Mouse (Mus musculus): ENCODE measurements at regions not wholly inside any gene's neighbourhood (a gene's known extent, or its start where the extent isn't known, plus 50 kb on each side); places are given as distances from the start of the nearest gene placed in this dataset.
A peak's percentile ranks its signal among the peaks of the same experiment; 100 is the strongest.

DNA sequence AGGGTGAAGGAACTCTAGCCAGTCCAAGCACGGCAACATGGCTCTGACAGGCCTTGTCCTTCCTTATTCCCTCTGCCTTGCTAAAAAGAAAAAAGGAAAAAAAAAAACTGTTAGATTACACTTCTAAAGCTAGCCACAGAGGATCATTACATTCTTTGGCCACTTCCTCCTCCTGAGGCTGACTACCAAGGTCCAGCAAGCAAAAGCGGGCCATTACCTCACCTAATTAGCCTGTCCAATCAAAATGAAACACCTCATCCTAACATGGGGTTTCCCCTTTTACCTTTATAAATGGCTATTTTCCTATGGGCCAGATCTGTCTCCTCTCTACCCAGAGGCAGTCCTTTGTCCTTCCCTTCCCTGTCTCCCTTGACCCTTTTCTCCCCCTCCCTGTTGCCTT, 102.2 kb downstream of the Pih1h3b start:
- no peak for DNase-seq

DNA sequence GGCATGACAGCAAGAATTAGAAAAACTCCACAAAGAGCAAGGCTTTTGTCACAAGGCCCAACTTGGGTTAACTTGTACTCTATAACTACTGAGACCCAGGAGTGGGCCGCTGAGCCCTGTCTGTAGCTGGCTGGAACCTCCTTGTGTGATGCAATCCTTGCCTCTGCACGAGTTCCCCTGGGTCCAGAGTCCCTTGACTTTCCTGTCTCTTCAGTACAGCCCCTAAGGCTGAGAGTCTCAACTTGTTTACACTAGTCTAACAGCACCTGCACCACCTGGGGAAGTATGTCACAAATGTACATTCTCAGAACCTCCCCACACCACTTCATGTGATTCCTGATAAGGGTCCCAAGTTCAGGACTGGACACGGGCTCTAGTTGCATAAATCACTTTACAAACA, 103.3 kb downstream of the Pih1h3b start:
- DNase-seq = peak in 1 of 2 experiments; percentile 3

DNA sequence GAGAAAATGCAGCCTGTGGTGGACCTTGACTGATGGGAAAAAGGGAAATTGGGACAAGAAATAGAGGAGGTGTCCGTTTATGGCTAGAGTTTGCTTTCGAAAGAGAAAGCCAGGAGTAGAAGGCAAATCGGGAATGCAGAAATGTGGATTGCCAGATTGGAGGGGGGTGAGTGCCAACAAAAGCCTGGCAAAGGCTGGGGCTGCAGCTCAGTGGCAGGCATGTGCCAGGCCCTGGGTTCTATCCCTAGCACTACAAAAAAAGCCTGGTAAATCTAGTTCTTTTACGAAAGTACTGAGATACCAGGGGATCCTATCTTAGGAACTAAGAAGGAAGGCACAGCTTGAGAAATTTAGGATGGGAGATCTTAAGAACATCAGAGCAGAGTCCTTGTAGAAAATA, 117.2 kb downstream of the Pih1h3b start:
- no peak for DNase-seq

DNA sequence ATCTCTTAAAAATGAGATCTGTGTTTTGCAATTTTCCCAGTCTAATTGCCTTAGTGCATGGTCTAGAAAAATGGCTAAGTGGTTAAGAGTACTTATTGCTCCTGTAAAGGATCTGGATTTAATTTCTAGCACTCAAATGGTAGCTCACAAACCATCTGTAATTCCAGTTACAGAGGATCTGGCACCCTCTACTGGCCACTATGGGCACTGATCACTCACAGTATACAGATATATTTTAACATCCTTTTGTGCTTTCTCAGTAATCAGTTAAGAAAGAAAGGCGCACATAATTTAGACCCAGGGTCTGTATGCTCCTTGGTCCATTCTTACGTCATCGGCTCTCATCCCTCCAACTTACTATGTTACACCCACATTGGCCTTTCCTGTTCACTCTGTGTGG, 120.3 kb downstream of the Pih1h3b start:
- DNase-seq = peak; percentile 4 to 18

DNA sequence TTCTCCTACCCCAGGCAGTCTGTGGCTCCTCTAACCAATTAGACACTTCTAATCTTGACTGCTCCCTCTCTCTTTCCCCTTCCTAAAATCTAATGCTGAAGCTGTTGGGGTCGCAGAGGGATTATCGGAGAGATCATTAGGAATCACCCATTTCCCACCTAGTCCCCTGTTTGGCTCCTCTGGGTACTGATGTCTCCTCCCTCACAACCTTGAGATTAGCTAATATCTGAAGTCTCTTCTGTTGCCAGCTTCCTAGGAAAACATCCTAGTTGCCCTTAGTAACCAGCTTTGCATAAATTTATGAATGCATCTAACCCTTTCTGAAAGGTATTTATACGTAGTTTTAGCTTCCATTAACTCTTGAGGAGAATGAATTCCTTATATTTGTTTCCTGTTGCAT, 138.4 kb upstream of the Frmpd3 start:
- DNase-seq = no peak

DNA sequence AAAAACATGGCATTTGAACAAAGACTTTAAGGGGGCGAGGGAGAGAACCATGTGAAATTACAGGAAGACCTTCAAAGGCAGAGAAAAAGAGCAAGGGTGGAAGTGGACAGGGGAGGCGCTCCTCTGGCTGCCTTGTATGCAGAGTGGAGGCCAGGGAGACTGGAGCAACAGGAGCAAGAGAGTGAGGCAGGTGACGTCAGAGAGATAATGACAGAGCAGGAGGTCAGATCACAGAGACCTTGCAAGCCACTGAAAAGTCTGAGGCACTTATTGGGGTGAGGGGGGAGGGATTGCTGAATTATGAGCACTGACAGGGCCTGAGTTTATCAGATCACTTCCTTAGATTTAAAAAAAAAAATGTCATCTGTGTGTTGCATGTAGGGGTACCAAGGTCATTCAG, 133.3 kb upstream of the Frmpd3 start:
- no peak for DNase-seq

DNA sequence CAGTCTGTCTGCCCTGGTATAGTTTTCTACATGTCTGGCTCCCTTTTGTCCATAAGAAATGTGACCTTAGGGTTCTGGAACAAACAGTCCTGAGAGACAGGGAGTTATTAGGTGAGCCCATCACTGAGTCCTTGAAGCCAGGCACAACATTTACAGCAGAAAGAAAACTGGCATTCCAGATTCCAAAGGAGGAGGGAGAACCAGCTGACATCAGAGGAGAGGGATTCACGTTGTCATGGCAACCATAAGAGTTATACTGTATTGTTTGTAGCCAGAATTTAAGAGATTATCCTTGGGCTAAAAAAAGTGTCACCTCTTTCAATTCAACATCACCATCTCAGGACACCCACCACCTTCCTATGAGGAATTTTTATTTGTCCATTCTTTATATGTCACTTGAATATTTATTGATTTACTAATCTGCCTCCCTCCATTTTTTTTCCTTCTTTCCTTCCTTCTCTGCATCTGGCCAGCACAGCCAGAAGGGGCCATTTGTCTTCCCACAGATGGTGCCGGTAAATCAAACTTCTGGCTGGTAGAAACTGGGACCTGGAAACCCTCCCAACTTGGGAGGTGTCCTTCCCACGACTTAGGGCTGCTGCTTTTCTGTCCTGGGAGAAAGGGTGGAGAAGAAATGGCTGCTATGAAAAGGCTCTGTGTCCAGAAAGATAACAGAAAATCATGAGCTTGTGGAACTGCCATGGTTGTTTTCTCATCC, 129.3 kb upstream of the Frmpd3 start:
- no peak for DNase-seq

DNA sequence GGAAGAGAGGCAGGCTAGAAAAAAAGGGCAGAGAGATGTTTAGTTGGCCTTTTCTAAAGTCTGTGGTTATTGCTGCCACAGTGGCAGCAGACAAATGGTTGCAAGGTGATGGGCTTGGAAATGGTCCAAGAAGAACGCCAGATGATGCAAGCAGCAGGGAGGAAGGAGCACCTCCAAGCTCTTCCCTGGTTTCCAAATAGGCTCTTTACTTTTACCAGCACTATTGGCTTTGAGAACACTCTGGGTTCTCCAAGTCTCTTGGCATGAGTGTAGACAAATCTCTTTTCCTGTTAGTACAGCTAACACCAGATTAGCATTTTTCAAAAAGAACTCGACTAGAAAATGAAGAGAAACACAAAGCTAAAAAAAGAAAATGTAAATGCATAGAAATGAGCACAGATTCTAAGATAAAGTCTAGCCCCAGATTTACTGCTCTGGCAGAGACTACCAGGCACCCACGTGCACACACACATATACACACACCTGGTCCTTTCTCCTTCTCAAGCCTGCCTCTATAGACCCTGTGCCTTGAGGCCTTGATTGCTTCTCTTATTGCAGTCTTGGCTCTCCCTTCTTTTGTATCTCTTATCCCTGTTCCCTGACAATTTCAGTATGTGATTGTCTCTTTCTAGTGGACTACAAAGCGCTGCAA, 127.7 kb upstream of the Frmpd3 start:
- DNase-seq = no peak

DNA sequence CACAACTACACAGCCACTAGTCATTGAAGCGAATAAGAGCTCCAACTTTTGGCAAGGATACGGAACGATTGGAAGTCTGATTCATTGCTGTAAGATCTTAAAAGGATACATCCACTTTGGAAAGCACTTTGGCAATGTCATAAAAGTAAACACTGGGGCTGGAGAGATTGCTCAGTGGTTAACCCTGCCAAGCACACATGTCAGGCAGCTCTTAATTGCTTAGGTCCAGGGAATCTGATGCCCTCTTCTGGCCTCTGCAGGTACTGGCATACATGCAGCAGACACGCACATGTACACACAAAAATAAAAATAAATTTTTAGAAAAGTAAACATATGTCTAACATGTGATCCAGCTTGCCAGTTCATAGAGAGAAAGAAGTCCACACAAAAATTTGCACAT, 86.3 kb upstream of the Frmpd3 start:
- DNase-seq = no peak

DNA sequence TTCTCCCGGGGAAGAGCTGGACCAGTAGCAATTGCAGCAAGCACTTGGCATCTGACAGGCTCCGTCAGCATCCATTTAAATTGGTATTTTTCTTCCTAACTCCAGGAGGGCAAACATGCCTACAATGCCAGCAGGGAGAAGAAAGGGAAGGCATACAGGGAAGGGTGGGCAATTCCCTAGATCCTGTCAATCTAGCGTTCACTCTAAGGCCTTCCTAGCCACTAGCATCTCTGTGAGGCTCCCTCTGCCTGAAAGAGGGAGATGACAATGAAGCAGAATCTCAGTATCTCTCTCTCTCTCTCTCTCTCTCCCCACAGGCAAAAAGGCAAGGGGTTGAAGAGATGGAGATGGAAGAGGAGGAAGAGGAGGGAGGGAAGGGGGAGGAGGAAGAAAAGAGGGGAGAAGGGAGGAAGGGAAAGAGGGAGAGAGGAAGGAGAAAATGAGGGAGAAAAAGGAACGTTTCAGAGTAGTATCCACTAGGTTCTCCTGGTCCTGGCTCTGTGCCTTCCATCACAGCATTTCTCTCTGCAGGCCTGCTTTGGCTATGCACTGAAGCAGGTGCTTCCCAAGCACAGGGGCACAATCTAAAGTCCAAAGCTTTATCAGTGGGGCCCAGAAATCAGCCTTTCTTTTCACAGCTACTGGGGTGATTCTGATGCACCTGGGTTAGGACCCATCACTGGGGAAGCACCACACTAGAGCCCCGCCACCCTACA, 72.2 kb upstream of the Frmpd3 start:
- DNase-seq = no peak

DNA sequence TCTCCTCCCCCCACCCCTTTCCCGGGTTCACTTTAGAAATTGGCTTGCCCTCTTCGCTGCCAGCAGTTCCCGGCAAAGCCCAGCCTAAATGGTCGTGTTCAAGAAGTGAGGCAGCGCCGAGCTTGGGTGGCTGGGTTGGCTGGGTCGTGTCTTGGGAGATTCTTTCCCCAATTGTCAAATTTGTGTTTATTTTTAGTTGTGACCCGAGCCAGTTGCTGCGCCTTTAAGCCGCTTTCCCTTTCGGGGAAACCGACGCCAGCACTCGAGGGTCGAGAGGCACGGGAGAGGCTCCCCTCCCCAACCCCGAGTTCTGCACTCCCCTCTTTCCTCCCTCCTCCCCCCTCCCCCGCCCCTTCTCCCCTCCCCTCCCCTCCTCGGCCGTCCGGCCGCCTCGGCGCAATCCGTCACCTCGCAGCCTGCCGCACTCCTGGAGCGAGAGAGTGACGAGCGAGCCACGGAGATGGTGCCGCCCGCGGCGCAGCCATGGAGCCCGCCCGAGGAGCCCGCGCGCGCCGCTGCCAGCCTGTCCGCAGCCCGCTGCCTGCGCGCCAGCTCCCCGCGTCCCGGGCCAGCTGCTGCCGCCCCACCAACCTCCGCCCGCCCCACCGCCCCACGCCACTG, 64.6 kb upstream of the Frmpd3 start:
- DNase-seq = peak; percentile 22 to 36

DNA sequence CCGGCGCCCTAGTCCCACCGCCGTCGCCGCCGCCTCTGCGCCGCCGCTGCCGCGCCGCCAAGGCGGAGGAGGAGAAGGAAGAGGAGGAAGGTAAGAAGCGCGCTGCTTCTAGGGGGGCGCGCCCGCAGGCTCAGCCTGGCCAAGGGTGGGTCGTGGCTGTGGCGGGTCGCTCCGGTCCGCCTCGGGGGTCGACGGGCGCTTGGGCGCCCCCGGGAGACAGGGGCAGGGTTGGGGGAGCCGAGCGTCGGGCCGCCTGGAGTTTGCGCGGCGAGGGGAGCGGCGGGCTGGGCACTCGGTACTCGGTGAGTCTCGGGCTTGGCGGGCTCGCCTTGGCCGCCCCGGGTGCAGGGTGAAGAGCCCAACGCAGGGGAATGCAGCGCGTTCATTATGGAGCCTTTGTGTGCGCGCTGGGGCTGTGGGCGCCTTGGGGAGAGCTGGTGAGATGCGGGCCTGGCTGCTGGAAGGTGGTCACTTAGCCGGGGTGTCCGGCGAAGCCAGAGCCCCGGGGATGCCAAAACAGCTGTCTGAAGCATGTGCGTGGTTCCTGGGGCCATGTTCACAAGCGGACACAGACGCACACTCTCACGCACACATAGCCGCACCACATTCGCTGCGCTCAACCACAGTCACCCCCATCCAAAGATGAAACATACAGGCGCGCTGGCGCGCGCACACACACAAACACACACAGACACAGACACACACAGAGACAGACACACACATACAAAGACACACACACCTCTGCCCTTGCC, 63.9 kb upstream of the Frmpd3 start:
- peak; percentile 10 to 14 for DNase-seq

DNA sequence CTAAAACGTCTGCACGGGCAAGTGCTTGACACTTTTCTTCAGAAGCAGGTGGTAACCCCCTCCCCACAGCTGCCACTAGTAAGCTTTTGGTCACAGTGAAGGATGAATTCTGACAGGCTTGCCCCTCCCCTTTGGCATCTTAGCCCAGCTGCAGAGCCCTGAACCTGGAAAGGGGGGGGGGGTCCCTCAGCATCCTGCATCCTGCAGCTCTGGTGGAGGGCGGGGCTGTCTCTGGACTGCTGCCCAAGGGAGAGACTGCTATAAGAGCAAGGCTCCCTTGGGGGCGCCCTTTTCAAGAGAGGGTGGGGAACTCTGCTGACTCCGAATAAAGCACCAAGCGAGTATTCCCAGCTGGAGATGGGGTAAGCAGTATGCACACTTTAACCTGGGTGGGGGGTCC, 62.8 kb upstream of the Frmpd3 start:
- peak; percentile 31 to 54 for DNase-seq

DNA sequence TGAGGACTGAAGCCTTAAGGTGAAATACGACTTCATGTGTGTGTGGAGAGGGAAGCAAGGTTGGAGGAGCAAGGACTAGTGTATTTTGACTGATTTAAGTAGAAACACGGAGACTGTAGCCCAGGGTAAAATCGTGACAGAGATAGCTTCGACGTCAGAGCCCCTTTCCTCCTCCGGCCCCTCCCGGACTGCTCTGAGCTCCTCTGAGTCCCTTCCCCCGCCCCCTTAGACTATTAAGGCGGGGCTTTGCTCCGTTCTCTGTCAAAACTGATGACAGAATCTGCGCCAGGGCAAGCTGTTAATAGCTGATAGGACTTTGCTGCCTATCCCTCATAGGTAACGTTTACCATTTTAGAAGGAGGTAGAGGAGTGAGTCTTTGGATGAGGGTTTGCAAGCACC, 62.0 kb upstream of the Frmpd3 start:
- DNase-seq = peak; percentile 3 to 9

Data from kidney, postnatal 4 days (tissue).